ENCODE assay signal across 13 mouse cellular contexts in the genomic region with DNA sequence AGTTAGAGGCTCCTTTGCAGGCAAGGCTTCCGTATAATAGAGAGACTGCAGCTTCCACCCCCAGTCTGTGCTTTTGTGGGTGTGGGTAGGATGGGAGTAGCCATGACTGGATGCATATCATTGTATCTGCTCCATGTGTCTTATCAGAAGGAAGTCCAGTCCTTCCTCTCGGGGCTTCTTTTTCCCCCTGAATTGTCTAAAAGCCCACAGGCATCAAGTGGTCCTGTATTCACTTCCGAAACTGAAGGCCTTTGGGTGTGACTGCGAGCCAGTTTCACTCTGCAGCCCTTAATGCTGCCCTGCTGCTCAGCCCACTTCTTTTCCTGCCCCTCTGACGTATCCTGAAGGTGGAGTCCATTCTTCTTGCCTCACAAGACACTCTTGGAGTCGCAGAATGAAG.
DNase-seq lines count a peak whose midpoint lies in the region; ATAC-seq and TF ChIP-seq lines count a peak whose summit lies in the region.
"Had no signal": no experiment of that assay in that cellular context is flagged by ENCODE, and none has a peak within 500 bp of the region (broad histone marks: within the 10 kb centered on the region; RNA-seq: fewer than 3 reads in every experiment).

No protein-coding gene starts in this region.

- TF ChIP-seq CTCF in layer of hippocampus, adult 2 months (conservative IDR thresholded peaks at IDR 0.05), result no peak
- no peak for TF ChIP-seq CTCF in heart, postnatal 0 days (IDR thresholded peaks at IDR 0.05; ENCODE audit: low read depth)
- TF ChIP-seq CTCF in lung, postnatal 0 days (IDR thresholded peaks at IDR 0.05), result no peak

- H3K9ac ChIP-seq in heart, postnatal 0 days (replicated peaks; ENCODE audit: low read depth, low read length), result no peak overlapping the region
- H3K9ac ChIP-seq in lung, postnatal 0 days (replicated peaks; ENCODE audit: low read depth), result no peak overlapping the region
- H3K9ac ChIP-seq: embryonic facial prominence, embryonic 12.5 days had no signal

- no peaks in the 10 kb centered on the region for H3K9me3 ChIP-seq in embryonic facial prominence, embryonic 10.5 days
- H3K9me3 ChIP-seq in heart, postnatal 0 days (replicated peaks; ENCODE audit: control insufficient read depth, low read length), result no peaks in the 10 kb centered on the region
- no peaks in the 10 kb centered on the region for H3K9me3 ChIP-seq in lung, postnatal 0 days (ENCODE audit: low read length)
- H3K9me3 ChIP-seq: embryonic facial prominence, embryonic 12.5 days; midbrain, embryonic 10.5 days had no signal

- H3K27me3 ChIP-seq in embryonic facial prominence, embryonic 10.5 days (replicated peaks; ENCODE audit: low read depth, poor library complexity, severe bottlenecking), result no peaks in the 10 kb centered on the region
- H3K27me3 ChIP-seq in heart, postnatal 0 days (ENCODE audit: control insufficient read depth, insufficient read depth, low read length), result no peaks in the 10 kb centered on the region
- H3K27me3 ChIP-seq in lung, postnatal 0 days (replicated peaks; ENCODE audit: insufficient read depth, low read length), result no peaks in the 10 kb centered on the region
- H3K27me3 ChIP-seq: embryonic facial prominence, embryonic 12.5 days had no signal

- H3K4me3 ChIP-seq in layer of hippocampus, adult 2 months, result no peak overlapping the region
- no peak overlapping the region for H3K4me3 ChIP-seq in embryonic facial prominence, embryonic 10.5 days
- no peak overlapping the region for H3K4me3 ChIP-seq in heart, postnatal 0 days (ENCODE audit: low read depth, low read length)
- no peak overlapping the region for H3K4me3 ChIP-seq in lung, postnatal 0 days (ENCODE audit: low read depth, low read length)
- H3K4me3 ChIP-seq: embryonic facial prominence, embryonic 12.5 days; midbrain, embryonic 10.5 days had no signal

- no peak for TF ChIP-seq EP300 in heart, postnatal 0 days (IDR thresholded peaks at IDR 0.05; ENCODE audit: low read depth)
- TF ChIP-seq EP300 in lung, postnatal 0 days (IDR thresholded peaks at IDR 0.05), result peak; percentile 86

- H3K27ac ChIP-seq in layer of hippocampus, adult 2 months, result peak overlapping the region; percentile 63; the same call in 1 of the 2 replicates
- H3K27ac ChIP-seq in embryonic facial prominence, embryonic 10.5 days (replicated peaks), result peak overlapping the region; percentile 16
- H3K27ac ChIP-seq in heart, postnatal 0 days (ENCODE audit: low read depth), result peak overlapping the region; percentile 70
- peak overlapping the region; percentile 80; the same call in 1 of the 2 replicates for H3K27ac ChIP-seq in lung, postnatal 0 days (ENCODE audit: low read length)
- H3K27ac ChIP-seq: midbrain, embryonic 10.5 days had no signal

- ATAC-seq in heart, postnatal 0 days (ENCODE audit: insufficient read depth, low read depth), result peak; percentile 16; the same call in 1 of the 2 replicates
- peak; percentile 81 for ATAC-seq in lung, postnatal 0 days
- ATAC-seq: activated CD4-positive, CD25-positive, alpha-beta regulatory T cell, adult 4 months; inflammation-experienced regulatory T-cells, adult 6 months had no signal

- DNase-seq in layer of hippocampus, adult 2 months (ENCODE audit: low spot score in 2 of 2), result no peak
- no peak for DNase-seq in layer of hippocampus, adult 9-10 months (ENCODE audit: low spot score)
- DNase-seq in embryonic facial prominence, embryonic 10.5 days (ENCODE audit: low spot score), result no peak
- no peak for DNase-seq in heart, postnatal 0 days (ENCODE audit: low spot score)
- peak; percentile 67 for DNase-seq in lung, postnatal 0 days (ENCODE audit: low spot score)
- DNase-seq in embryo, embryonic 9.5 days (ENCODE audit: extremely low spot score), result no peak
- DNase-seq in left cerebral cortex, postnatal 4 days, result no peak
- no peak for DNase-seq in spleen, postnatal 36 days (ENCODE audit: low spot score in 2 of 2)
- DNase-seq: thymus, postnatal 36 days had no signal

- no peak overlapping the region for H3K4me2 ChIP-seq in heart, postnatal 0 days (ENCODE audit: low read depth, low read length)
- no peak overlapping the region for H3K4me2 ChIP-seq in lung, postnatal 0 days (replicated peaks; ENCODE audit: low read depth, low read length)
- H3K4me2 ChIP-seq: embryonic facial prominence, embryonic 12.5 days had no signal

- H3K4me1 ChIP-seq in embryonic facial prominence, embryonic 10.5 days, result peaks cover 10% of the 10 kb centered on the region
- peaks cover 44% of the 10 kb centered on the region for H3K4me1 ChIP-seq in heart, postnatal 0 days (ENCODE audit: control insufficient read depth, insufficient read depth)
- H3K4me1 ChIP-seq in lung, postnatal 0 days (ENCODE audit: insufficient read depth, low read depth, low read length), result no peaks in the 10 kb centered on the region; the same call in 1 of the 2 replicates

- 83% methylated on average over 6 of the region's 6 CpGs for WGBS in embryonic facial prominence, embryonic 10.5 days
- 60% methylated on average over 6 of the region's 6 CpGs for WGBS in heart, postnatal 0 days
- 59% methylated on average over 6 of the region's 6 CpGs for WGBS in lung, postnatal 0 days

- H3K36me3 ChIP-seq in embryonic facial prominence, embryonic 10.5 days (replicated peaks), result no peaks in the 10 kb centered on the region; the same call in 1 of the 2 replicates
- no peaks in the 10 kb centered on the region for H3K36me3 ChIP-seq in heart, postnatal 0 days (replicated peaks; ENCODE audit: control insufficient read depth, insufficient read depth, low read length)
- H3K36me3 ChIP-seq in lung, postnatal 0 days (ENCODE audit: insufficient read depth, low read length), result no peaks in the 10 kb centered on the region

- intact Hi-C loops in left cerebral cortex, postnatal 4 days (cut with DNase I), result no loop called here

Comparison
In these comparisons a context has a peak if more than half of its experiments do, and no peak if none do; other contexts are left out.
1. H3K27ac ChIP-seq: peak in every context shown above with its lines; median percentile 80 in lung, postnatal 0 days; 70 in heart, postnatal 0 days; 63 in layer of hippocampus, adult 2 months; 16 in embryonic facial prominence, embryonic 10.5 days.